Mouse (Mus musculus) liver, postnatal 0 days (tissue): ENCODE data around the gene Fam98c. TPM values are rescaled to one million over a fixed set of nuclear protein-coding genes. Genes with fewer than 3 reads are reported as not detected.

ENCODE experiments used
- ATAC-seq: fragments of 200-750 bp; cut with Nextera tagmentation; 2 replicates; pipeline ENCODE4 v1.8.0; 2017; ENCODE audit warnings: mild to moderate bottlenecking, moderate library complexity
- DNase-seq: peaks from one replicate; pipeline ENCODE4 v3.0.0-alpha.2; 2016
- H3K27ac ChIP-seq: fragments of 300-500 bp; sonication (generic); 2 replicates; pipeline ENCODE4 v1.5.1; 2014; ENCODE audit warnings: antibody characterized with exemption, moderate library complexity, mild to moderate bottlenecking, low read depth
- H3K27me3 ChIP-seq: fragments of 300-500 bp; sonication (generic); 2 replicates; pipeline ENCODE4 v1.6.1; 2014; ENCODE audit warnings: low read length, control low read depth, mixed read lengths; ENCODE audit not compliant: insufficient read depth
- H3K36me3 ChIP-seq: fragments of 300-500 bp; sonication (generic); replicated peaks from 2 replicates; pipeline ENCODE4 v1.6.1; 2014; ENCODE audit warnings: mild to moderate bottlenecking, control low read depth, low read length, moderate library complexity, mixed read lengths; ENCODE audit not compliant: insufficient read depth
- H3K4me1 ChIP-seq: fragments of 300-500 bp; sonication (generic); 2 replicates; pipeline ENCODE4 v1.6.1; 2014; ENCODE audit warnings: antibody characterized with exemption, mild to moderate bottlenecking, control low read depth; ENCODE audit not compliant: insufficient read depth
- H3K4me2 ChIP-seq: fragments of 300-500 bp; sonication (generic); 2 replicates; pipeline ENCODE4 v1.6.1; 2014; ENCODE audit warnings: low read depth, mild to moderate bottlenecking, low read length, moderate library complexity, mixed read lengths
- H3K4me3 ChIP-seq: fragments of 300-500 bp; sonication (generic); 2 replicates; pipeline ENCODE4 v1.5.1; 2014; ENCODE audit warnings: low read depth, low read length
- H3K9ac ChIP-seq: fragments of 300-500 bp; sonication (generic); replicated peaks from 2 replicates; pipeline ENCODE4 v1.6.1; 2014; ENCODE audit warnings: mild to moderate bottlenecking, moderate library complexity
- H3K9me3 ChIP-seq: fragments of 300-500 bp; sonication (generic); 2 replicates; pipeline ENCODE4 v1.6.1; 2016; ENCODE audit warnings: mild to moderate bottlenecking, control low read depth, low read length, mixed read lengths
- CTCF ChIP-seq: sonication (generic); IDR thresholded peaks from 2 replicates; pipeline ENCODE4 v1.5.1; 2016; ENCODE audit warnings: antibody characterized with exemption, low read depth
- EP300 ChIP-seq: IDR thresholded peaks from 2 replicates; pipeline ENCODE4 v1.6.1; 2016; ENCODE audit warnings: antibody characterized with exemption, low read depth, mild to moderate bottlenecking
- WGBS: fragments of 180-500 bp; shearing (Covaris S2); extraction: QIAGEN DNeasy Blood & Tissue Kit; methylation state at CpG from one replicate; pipeline ENCODE4 v1.1.7; 2014; ENCODE audit not compliant: insufficient replicate concordance; 5-methylcytosine and 5-hydroxymethylcytosine counted together
- polyA plus RNA-seq: library from polyadenylated mRNA; unstranded; fragments of >200 nt; fragmentation: Nextera tagmentation; extraction: Ambion mirVana; gene quantifications from 2 replicates; pipeline ENCODE4 v1.2.1, GENCODE M21; 2015

Gene Fam98c
- polyA plus RNA-seq, 1 experiment from 2014 or later, result 10.5 TPM

DNA sequence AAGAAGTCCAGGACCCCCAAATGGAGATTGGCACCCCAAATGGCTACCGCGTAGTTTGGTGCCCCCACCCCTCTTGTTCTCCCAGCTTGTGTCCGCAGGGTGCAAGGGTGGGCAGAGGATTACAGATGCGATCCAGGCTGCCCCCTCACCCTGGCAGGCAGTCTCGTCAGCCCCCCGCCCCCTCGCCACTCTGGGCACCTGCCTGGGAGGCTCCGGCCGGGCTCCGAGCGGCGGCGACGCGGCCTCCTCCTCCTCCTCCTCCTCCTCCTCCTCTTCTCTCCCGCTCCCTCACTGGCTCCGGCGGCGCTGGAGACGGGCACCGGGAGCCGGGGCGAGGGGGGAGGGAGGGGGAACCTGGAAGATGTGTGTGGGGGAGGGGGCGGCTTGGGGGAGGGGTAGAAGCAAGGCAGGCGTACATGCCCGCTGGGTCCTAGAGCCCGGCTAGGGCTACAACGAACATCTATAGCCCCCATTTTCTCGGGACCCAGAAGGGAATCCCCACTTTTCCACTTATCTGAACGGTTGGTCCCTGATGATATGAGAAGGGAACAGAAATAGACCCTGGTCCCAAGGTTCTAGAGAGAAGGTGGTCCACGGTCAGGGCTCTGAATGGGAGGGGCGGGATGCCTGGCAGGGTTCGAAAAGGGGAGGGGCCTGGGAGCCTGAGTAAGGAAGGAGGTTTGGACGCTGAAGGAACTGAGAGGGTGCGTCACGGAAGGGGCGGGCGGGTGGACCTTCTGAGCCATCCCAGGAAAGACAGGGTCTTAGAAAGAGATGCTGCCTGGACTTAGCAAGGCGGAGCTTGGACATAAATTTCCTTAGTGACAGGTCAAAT is 13.4 kb upstream of the Fam98c start:
- H3K27me3 ChIP-seq, result peaks cover 48% of the 10 kb centered on the region
- H3K4me3 ChIP-seq, result peak overlapping the region; percentile 54
- no peak overlapping the region for H3K27ac ChIP-seq
- peaks cover 11% of the 10 kb centered on the region for H3K36me3 ChIP-seq
- peaks cover 27% of the 10 kb centered on the region for H3K4me1 ChIP-seq
- TF ChIP-seq EP300, result no peak
- no peak for TF ChIP-seq CTCF
- WGBS, result under 1% methylated on average over 31 of the region's 39 CpGs
- DNase-seq (peak; percentile 53), ATAC-seq (peak; percentile 40)
- H3K9me3 ChIP-seq, result no peaks in the 10 kb centered on the region
- H3K9ac ChIP-seq, result no peak overlapping the region; the same call in 1 of the 2 replicates
- peak overlapping the region; percentile 84 for H3K4me2 ChIP-seq

DNA sequence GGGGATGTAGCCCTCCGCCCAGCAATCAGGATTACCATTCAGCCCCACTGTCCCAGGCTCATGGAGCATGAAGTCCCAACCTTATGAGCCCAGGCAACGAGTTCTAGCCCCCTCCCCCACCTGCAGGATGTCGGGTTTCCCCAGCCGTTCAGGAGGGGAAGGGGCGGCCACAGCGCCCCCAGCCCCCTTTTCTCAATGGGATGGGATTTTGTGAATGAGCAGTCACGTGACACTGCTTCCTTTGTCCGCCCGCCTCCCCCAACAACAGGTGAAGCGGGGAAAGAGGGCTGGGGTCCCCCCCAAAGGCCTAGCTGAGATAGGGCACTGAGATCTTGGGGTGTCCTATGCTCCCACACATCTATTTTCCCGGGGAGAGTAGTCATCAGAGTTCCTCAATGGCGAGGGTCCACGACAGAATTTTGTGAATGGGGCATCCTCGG is 12.8 kb upstream of the Fam98c start:
- peak overlapping the region; percentile 54 for H3K4me3 ChIP-seq
- no peaks in the 10 kb centered on the region for H3K9me3 ChIP-seq
- peaks cover 27% of the 10 kb centered on the region for H3K4me1 ChIP-seq
- no peak overlapping the region for H3K9ac ChIP-seq
- no peak overlapping the region for H3K27ac ChIP-seq
- DNase-seq (no peak), ATAC-seq (no peak)
- WGBS, result 3% methylated on average over 13 of the region's 14 CpGs
- TF ChIP-seq CTCF, result no peak
- TF ChIP-seq EP300, result no peak
- peaks cover 48% of the 10 kb centered on the region for H3K27me3 ChIP-seq
- H3K36me3 ChIP-seq, result peaks cover 5% of the 10 kb centered on the region
- peak overlapping the region; percentile 84 for H3K4me2 ChIP-seq

DNA sequence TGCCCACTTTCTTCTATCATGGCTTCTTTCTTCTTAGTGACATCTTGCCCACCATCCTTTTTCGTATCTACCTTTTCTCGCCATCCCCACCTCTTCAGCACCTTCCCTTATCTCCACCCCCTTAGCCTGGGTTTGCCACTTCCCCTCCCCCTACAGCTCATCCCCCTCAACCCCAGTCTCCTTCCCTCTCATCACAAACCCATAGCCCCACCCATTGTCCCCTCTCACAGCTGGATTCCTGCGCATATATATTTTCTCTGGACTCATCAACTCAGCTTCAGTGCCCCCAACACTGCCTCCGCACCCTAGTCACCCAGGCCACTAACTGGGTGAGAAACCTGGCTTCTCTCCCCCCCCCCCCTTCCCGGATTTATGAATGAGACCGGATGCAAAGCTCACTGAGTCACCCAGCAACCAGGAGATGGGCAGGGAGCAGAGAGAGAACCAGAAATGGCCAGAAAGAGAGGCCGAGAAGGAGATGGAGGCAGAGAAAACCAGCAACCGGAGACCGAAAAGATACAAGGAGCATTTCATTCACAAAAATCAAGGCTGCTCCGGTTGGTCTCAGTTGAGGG is 12.2 kb upstream of the Fam98c start:
- H3K4me3 ChIP-seq, result no peak overlapping the region
- no peaks in the 10 kb centered on the region for H3K9me3 ChIP-seq
- H3K9ac ChIP-seq, result no peak overlapping the region
- H3K27me3 ChIP-seq, result peaks cover 48% of the 10 kb centered on the region
- no peak overlapping the region for H3K27ac ChIP-seq
- 22% methylated on average over 10 of the region's 10 CpGs for WGBS
- TF ChIP-seq CTCF (no peak), EP300 (no peak)
- no peak for DNase-seq
- peaks cover 27% of the 10 kb centered on the region for H3K4me1 ChIP-seq
- H3K4me2 ChIP-seq, result no peak overlapping the region
- no peaks in the 10 kb centered on the region for H3K36me3 ChIP-seq
- ATAC-seq, result no peak

DNA sequence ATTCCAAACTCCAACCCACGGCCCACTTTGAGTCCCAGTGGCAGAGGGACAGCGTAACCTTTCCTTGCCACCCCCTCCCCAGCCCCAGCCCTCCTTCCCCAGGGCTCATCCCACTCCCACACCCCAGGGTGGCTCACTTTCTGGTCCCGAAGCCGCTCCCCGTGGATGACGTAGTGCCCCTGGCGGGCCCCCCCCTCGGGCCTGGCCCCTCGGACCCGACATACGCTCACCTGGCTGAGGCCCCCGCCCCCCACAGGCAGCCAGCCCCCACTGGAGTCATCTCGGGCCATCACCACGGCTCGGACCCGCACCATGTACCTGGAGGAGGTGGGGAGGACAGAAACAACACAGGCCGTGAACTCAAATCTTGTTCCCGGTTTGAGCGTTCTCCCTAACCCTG is 11.6 kb upstream of the Fam98c start:
- TF ChIP-seq EP300, result no peak
- no peak for TF ChIP-seq CTCF
- Histone ChIP-seq H3K4me3 (no peak overlapping the region), H3K9me3 (no peaks in the 10 kb centered on the region), H3K27ac (no peak overlapping the region), H3K9ac (no peak overlapping the region), H3K4me2 (no peak overlapping the region), H3K36me3 (no peaks in the 10 kb centered on the region), H3K4me1 (peaks cover 30% of the 10 kb centered on the region), H3K27me3 (peaks cover 45% of the 10 kb centered on the region)
- 49% methylated on average over 18 of the region's 19 CpGs for WGBS
- DNase-seq, result no peak
- ATAC-seq, result no peak

DNA sequence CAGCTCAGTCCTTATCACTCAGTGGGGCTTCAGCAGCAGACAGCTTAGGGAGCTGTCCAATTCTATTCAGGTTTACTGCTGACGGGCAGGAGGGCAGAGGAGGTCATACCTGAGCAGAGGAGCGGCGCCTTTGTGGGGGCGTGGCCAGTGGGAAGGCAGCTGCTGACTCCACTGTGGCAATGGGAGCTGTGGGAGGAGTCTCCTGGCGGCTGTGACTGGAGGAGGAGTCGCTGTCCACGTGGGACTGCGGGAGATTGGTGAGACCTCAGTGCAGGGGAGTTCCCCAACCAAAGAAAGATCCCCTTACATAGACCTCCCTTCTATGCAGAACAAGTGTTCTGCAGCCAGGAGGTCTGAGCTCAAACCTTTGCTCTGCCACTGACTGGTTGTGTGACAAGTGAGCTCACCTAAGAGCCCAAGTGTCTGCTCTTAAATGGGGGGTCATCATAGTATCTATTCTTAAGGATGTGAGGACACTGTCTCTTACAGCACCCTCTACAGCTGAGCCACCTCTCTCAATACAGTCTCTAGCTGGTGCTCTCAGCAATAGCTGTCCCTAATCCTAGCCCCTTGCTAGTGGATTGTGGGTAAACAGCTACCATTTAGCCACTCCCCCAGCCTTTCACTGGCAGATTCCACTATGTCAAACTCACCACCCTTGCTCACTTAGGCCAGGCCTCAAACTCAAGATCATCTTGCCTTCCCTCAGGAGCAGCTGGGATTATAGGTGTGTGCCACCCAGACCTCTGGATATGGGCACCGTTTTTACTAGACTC is 6.9 kb upstream of the Fam98c start:
- H3K27me3 ChIP-seq, result peaks cover 16% of the 10 kb centered on the region

DNA sequence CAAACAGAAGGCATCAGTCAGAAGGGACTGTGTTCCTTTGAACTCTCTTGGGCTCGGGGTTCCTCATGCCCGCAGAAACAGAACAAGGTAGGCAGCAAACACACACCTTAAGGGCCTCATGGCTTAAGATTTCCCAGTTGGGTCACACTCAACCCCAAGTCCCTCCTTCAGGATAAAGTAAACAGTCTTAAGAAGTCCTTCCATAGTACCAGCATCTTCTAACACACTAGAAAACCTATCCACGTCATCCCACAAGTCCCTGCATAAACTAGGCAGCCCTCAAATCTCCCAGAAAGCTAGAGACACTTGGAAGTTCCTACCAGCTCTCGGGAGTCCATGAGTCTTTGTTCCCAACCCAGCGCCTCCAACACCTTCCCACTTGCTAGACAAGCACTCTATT is 6.3 kb upstream of the Fam98c start:
- DNase-seq (no peak), ATAC-seq (no peak)
- Histone ChIP-seq H3K27ac (no peak overlapping the region), H3K9ac (no peak overlapping the region), H3K4me2 (no peak overlapping the region), H3K9me3 (no peaks in the 10 kb centered on the region), H3K4me3 (no peak overlapping the region), H3K4me1 (peaks cover 3% of the 10 kb centered on the region), H3K27me3 (peaks cover 11% of the 10 kb centered on the region), H3K36me3 (no peaks in the 10 kb centered on the region)
- no peak for TF ChIP-seq EP300
- no peak for TF ChIP-seq CTCF
- 67% methylated on average over 5 of the region's 5 CpGs for WGBS

More for the DNA sequence above, 6.9 kb upstream of the Fam98c start:
- Histone ChIP-seq H3K27ac (no peak overlapping the region), H3K4me1 (peaks cover 3% of the 10 kb centered on the region), H3K4me3 (no peak overlapping the region), H3K9ac (no peak overlapping the region), H3K4me2 (no peak overlapping the region), H3K9me3 (no peaks in the 10 kb centered on the region), H3K36me3 (no peaks in the 10 kb centered on the region)
- ATAC-seq (peak; percentile 84), DNase-seq (peak; percentile 72)
- 27% methylated on average over 9 of the region's 9 CpGs for WGBS
- TF ChIP-seq CTCF (no peak), EP300 (no peak)
